Mouse (Mus musculus): ENCODE results near the gene Zfp869. TPM values are rescaled to one million over a fixed set of nuclear protein-coding genes. Genes with fewer than 3 reads are reported as not detected.
"Not testable (repeated sequence)": the region's sequence is repeated elsewhere in the genome, so short reads cannot be mapped to it uniquely, and the experiment has no call there.

Zfp869 gene
- polyA plus RNA-seq, 1 experiment from 2014 or later: 14.8 TPM

GRCm38 (mm10) chr8:69665051-69665450 is 45.5 kb downstream of the Zfp869 start:
- H3K4me1 ChIP-seq; H3K27ac ChIP-seq; H3K36me3 ChIP-seq; H3K27me3 ChIP-seq (replicated peaks); H3K4me3 ChIP-seq; ATAC-seq; H3K9ac ChIP-seq; H3K4me2 ChIP-seq; H3K9me3 ChIP-seq (replicated peaks): not testable (repeated sequence)
- WGBS (ENCODE audit: insufficient replicate concordance): 62% methylated on average over 2 of the region's 2 CpGs

DNA sequence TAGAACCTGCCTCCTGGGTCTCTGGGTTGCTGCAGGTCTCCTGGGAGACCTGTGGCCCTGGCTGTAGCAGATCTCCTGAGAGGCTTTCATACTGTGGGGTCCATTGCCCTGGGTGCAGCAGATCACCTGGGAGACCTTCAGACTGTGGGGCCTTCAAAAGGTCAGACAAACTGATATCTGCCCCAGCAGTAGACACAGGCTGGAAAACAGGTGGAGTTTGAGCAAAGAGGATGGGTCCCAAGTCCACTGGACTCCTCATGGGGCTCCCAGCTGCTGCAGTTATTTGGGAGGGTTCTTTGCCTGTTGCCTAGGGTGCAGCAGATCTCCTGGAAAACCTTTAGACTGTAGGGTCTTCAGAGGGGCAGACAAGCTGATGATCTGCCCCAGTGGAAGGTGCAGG is 49.2 kb downstream of the Zfp869 start:
- Histone ChIP-seq H3K9ac (no peak overlapping the region), H3K27ac (no peak overlapping the region), H3K4me3 (no peak overlapping the region), H3K36me3 (0 out of 2 replicates have a peak, but pooled peaks cover 6% of the 10 kb centered on the region), H3K27me3 (replicated peaks) (no peaks in the 10 kb centered on the region; the same call in 1 of the 2 replicates), H3K9me3 (replicated peaks) (no peaks in the 10 kb centered on the region), H3K4me2 (no peak overlapping the region), H3K4me1 (no peaks in the 10 kb centered on the region)
- ATAC-seq: no peak

Other genes with a start within 250 kb of the Zfp869 start
- not detected in 2 replicates for gene Gm7697, start 187.7 kb downstream of the Zfp869 start, polyA plus RNA-seq (2016; fragmentation: Nextera tagmentation; extraction: Ambion mirVana)
- gene Zfp868, start 85.2 kb downstream of the Zfp869 start, polyA plus RNA-seq (2016; fragmentation: Nextera tagmentation; extraction: Ambion mirVana): 9.6 and 9.7 TPM in 2 replicates
- gene Zfp964, start 56.2 kb downstream of the Zfp869 start, polyA plus RNA-seq (2016; fragmentation: Nextera tagmentation; extraction: Ambion mirVana): 0.42 and 0.58 TPM in 2 replicates
- gene Zfp963, start 39.2 kb upstream of the Zfp869 start, polyA plus RNA-seq (2016; fragmentation: Nextera tagmentation; extraction: Ambion mirVana): 1.8 and 2.3 TPM in 2 replicates
- gene Gm20422, start 64.2 kb upstream of the Zfp869 start, polyA plus RNA-seq (2016; fragmentation: Nextera tagmentation; extraction: Ambion mirVana): 0.32 TPM in 1 of 2 replicates, not detected in the other
- 32.8 and 33.9 TPM in 2 replicates for gene Atp13a1, start 80.4 kb upstream of the Zfp869 start, polyA plus RNA-seq (2016; fragmentation: Nextera tagmentation; extraction: Ambion mirVana)
- gene Zfp866, start 80.5 kb upstream of the Zfp869 start, polyA plus RNA-seq (2016; fragmentation: Nextera tagmentation; extraction: Ambion mirVana): 10.9 and 12.3 TPM in 2 replicates
- 5.4 and 6.6 TPM in 2 replicates for gene Gmip, start 98.0 kb upstream of the Zfp869 start, polyA plus RNA-seq (2016; fragmentation: Nextera tagmentation; extraction: Ambion mirVana)
- 0.12 and 0.20 TPM in 2 replicates for gene Lpar2, start 111.7 kb upstream of the Zfp869 start, polyA plus RNA-seq (2016; fragmentation: Nextera tagmentation; extraction: Ambion mirVana)
- 3.1 and 3.2 TPM in 2 replicates for gene Pbx4, start 121.8 kb upstream of the Zfp869 start, polyA plus RNA-seq (2016; fragmentation: Nextera tagmentation; extraction: Ambion mirVana)
- 0.14 and 0.33 TPM in 2 replicates for gene Cilp2, start 177.0 kb upstream of the Zfp869 start, polyA plus RNA-seq (2016; fragmentation: Nextera tagmentation; extraction: Ambion mirVana)
- gene Tssk6, start 191.5 kb upstream of the Zfp869 start, polyA plus RNA-seq (2016; fragmentation: Nextera tagmentation; extraction: Ambion mirVana): 3.8 and 4.5 TPM in 2 replicates
- gene Ndufa13, start 191.8 kb upstream of the Zfp869 start, polyA plus RNA-seq (2016; fragmentation: Nextera tagmentation; extraction: Ambion mirVana): 121 and 122 TPM in 2 replicates
- 0.74 and 0.86 TPM in 2 replicates for gene Yjefn3, start 192.0 kb upstream of the Zfp869 start, polyA plus RNA-seq (2016; fragmentation: Nextera tagmentation; extraction: Ambion mirVana)